Mouse (Mus musculus) heart, postnatal 0 days (tissue): ENCODE results near the gene Adam8. TPM values are rescaled to one million over a fixed set of nuclear protein-coding genes. Genes with fewer than 3 reads are reported as not detected.

Experiments used
- ATAC-seq: fragments of 200-750 bp; cut with Nextera tagmentation; 2 replicates; pipeline ENCODE4 v1.8.0; 2017; ENCODE audit warnings: low read depth, moderate number of reproducible peaks, moderate library complexity; ENCODE audit not compliant: insufficient read depth
- DNase-seq: peaks from one replicate; pipeline ENCODE4 v3.0.0-alpha.2; 2016; ENCODE audit warnings: low spot score
- H3K27ac ChIP-seq: fragments of 300-500 bp; sonication (generic); 2 replicates; pipeline ENCODE4 v1.5.1; 2014; ENCODE audit warnings: low read depth, mild to moderate bottlenecking
- H3K27me3 ChIP-seq: fragments of 300-500 bp; sonication (generic); 2 replicates; pipeline ENCODE4 v1.6.1; 2014; ENCODE audit warnings: low read length, mixed read lengths; ENCODE audit not compliant: control insufficient read depth, insufficient read depth
- H3K36me3 ChIP-seq: fragments of 300-500 bp; sonication (generic); replicated peaks from 2 replicates; pipeline ENCODE4 v1.6.1; 2014; ENCODE audit warnings: low read length, mixed read lengths; ENCODE audit not compliant: control insufficient read depth, insufficient read depth
- H3K4me1 ChIP-seq: fragments of 300-500 bp; sonication (generic); 2 replicates; pipeline ENCODE4 v1.6.1; 2014; ENCODE audit warnings: antibody characterized with exemption; ENCODE audit not compliant: control insufficient read depth, insufficient read depth
- H3K4me2 ChIP-seq: fragments of 300-500 bp; sonication (generic); 2 replicates; pipeline ENCODE4 v1.6.1; 2014; ENCODE audit warnings: low read depth, mild to moderate bottlenecking, low read length, moderate library complexity
- H3K4me3 ChIP-seq: fragments of 300-500 bp; sonication (generic); 2 replicates; pipeline ENCODE4 v1.5.1; 2014; ENCODE audit warnings: low read depth, low read length
- H3K9ac ChIP-seq: fragments of 300-500 bp; sonication (generic); replicated peaks from 2 replicates; pipeline ENCODE4 v1.6.1; 2014; ENCODE audit warnings: low read depth, low read length, mixed read lengths
- H3K9me3 ChIP-seq: fragments of 300-500 bp; sonication (generic); replicated peaks from 2 replicates; pipeline ENCODE4 v1.6.1; 2016; ENCODE audit warnings: low read length; ENCODE audit not compliant: control insufficient read depth
- CTCF ChIP-seq: IDR thresholded peaks from 2 replicates; pipeline ENCODE4 v1.5.1; 2016; ENCODE audit warnings: antibody characterized with exemption, control low read depth, low read depth
- EP300 ChIP-seq: IDR thresholded peaks from 2 replicates; pipeline ENCODE4 v1.6.1; 2016; ENCODE audit warnings: antibody characterized with exemption, low read depth
- WGBS: fragments of 180-500 bp; shearing (Covaris S2); extraction: QIAGEN DNeasy Blood & Tissue Kit; methylation state at CpG from one replicate; pipeline ENCODE4 v1.1.7; 2014; 5-methylcytosine and 5-hydroxymethylcytosine counted together
- polyA plus RNA-seq: library from polyadenylated mRNA; unstranded; fragments of >200 nt; fragmentation: Nextera tagmentation; extraction: Ambion mirVana; gene quantifications from 2 replicates; pipeline ENCODE4 v1.2.1, GENCODE M21; 2015
- total RNA-seq: library from RNA; depleted of rRNA; stranded (reverse); fragments of >200 nt; gene quantifications from 2 replicates; pipeline ENCODE4 v1.2.3, GENCODE M21; 2014; ENCODE audit warnings: low replicate concordance

Adam8 gene
- total and polyA plus RNA-seq, 2 experiments from 2014 or later = 0.31 to 83.4 TPM

DNA sequence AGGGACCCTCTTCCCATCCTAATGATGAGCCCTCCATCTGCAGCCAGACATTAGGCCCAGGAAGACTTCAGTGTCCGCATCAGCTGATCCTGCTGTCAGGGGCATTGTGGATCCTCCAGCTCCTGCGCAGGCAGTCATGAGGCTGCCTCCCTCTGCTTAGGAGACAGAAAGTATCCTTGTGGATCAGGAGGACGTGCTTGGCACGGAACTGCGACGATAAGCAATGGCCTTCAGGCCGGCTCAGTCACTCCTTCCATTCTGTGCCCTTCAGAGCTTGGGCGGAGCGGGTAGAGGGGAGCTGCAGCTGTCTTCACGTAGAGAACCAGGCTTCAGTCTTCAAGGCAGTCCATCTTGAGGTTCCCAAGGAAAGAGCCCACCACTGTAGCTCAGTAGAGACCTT, 31.2 kb downstream of the Adam8 start:
- no peak for DNase-seq
- Histone ChIP-seq H3K4me2 (no peak overlapping the region), H3K4me3 (no peak overlapping the region), H3K36me3 (no peaks in the 10 kb centered on the region), H3K4me1 (peaks cover 6% of the 10 kb centered on the region; the same call in 1 of the 2 replicates), H3K9me3 (no peaks in the 10 kb centered on the region), H3K27me3 (peaks cover 15% of the 10 kb centered on the region), H3K9ac (no peak overlapping the region), H3K27ac (no peak overlapping the region)
- 83% methylated on average over 10 of the region's 10 CpGs for WGBS
- no peak for TF ChIP-seq CTCF
- no peak for TF ChIP-seq EP300
- ATAC-seq = no peak

DNA sequence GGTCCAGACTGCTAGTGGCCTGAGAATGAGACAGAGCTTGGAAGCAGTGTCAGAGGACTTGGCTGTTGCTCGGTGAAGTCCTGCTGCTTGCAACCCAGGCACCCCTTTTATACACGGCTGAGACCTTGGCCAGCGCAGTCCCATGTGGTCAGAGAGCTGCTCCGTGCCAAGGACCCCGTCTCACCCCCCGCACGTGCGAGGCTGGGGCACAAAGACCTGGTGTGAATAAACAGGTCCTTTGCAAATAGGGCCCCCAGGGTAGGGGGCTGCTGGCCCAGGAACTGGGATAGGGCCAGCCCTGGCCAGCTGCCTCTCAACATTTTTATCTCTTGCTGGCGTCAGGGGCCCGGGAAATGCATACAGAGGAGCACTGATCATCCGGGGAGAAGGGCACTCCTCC, 34.4 kb downstream of the Adam8 start:
- DNase-seq = no peak
- Histone ChIP-seq H3K4me3 (no peak overlapping the region), H3K36me3 (no peaks in the 10 kb centered on the region), H3K27ac (no peak overlapping the region), H3K9ac (no peak overlapping the region), H3K4me1 (peaks cover 6% of the 10 kb centered on the region; the same call in 1 of the 2 replicates), H3K9me3 (no peaks in the 10 kb centered on the region), H3K27me3 (peaks cover 15% of the 10 kb centered on the region), H3K4me2 (no peak overlapping the region)
- 18% methylated on average over 11 of the region's 11 CpGs for WGBS
- ATAC-seq = 0 out of 2 replicates have a peak, but pooled peaks have one; percentile 19
- TF ChIP-seq CTCF = no peak
- no peak for TF ChIP-seq EP300

DNA sequence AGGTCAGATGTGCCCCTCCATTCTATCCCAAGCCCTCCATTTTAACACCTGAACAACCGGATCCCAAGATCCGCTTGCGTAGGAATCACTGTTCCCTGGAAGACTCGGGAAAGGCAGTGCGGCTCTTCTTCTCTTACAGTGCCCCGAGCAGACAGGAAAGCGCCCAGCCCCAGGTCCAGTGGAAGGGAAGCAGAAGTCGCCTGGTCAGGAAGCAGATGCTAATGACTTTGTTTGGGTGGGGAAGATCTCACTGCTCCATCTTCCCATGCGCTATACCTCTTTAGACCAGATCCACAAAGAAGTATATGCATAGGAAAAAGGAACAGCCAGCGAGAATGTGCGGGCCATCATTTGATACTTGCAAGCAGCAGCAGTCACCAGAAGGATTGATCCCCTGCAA, 34.9 kb downstream of the Adam8 start:
- H3K27ac ChIP-seq = no peak overlapping the region
- peaks cover 6% of the 10 kb centered on the region; the same call in 1 of the 2 replicates for H3K4me1 ChIP-seq
- H3K36me3 ChIP-seq = no peaks in the 10 kb centered on the region
- no peak for DNase-seq
- ATAC-seq = no peak
- H3K9ac ChIP-seq = no peak overlapping the region; the same call in 1 of the 2 replicates
- TF ChIP-seq EP300 (no peak), CTCF (no peak)
- H3K4me3 ChIP-seq = no peak overlapping the region
- no peaks in the 10 kb centered on the region for H3K9me3 ChIP-seq
- no peak overlapping the region for H3K4me2 ChIP-seq
- peaks cover 15% of the 10 kb centered on the region for H3K27me3 ChIP-seq
- WGBS = 44% methylated on average over 11 of the region's 11 CpGs

DNA sequence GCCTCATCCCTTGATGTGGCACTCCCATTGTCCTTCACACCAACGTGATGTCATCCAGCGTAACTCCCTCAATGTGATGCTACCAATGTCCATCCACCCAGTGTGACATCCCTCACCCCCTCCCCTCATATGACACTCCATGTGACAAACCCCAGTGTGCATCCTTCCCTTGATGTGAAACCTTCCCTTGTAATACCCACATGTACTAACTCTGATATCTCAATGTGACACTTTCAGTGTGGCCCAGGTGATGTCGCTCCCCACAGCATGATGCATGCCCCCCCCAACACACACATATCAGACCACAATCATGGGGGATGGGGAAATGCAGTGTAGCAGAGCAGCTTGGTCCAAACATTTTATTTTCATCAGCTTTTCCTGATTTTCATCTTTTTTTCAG, 35.7 kb downstream of the Adam8 start:
- Histone ChIP-seq H3K4me1 (peaks cover 6% of the 10 kb centered on the region; the same call in 1 of the 2 replicates), H3K9ac (no peak overlapping the region), H3K27ac (no peak overlapping the region), H3K4me2 (no peak overlapping the region), H3K36me3 (no peaks in the 10 kb centered on the region), H3K9me3 (no peaks in the 10 kb centered on the region), H3K27me3 (peaks cover 15% of the 10 kb centered on the region), H3K4me3 (no peak overlapping the region)
- DNase-seq (no peak), ATAC-seq (no peak)
- no peak for TF ChIP-seq EP300
- no peak for TF ChIP-seq CTCF
- WGBS = 76% methylated on average over 3 of the region's 3 CpGs

DNA sequence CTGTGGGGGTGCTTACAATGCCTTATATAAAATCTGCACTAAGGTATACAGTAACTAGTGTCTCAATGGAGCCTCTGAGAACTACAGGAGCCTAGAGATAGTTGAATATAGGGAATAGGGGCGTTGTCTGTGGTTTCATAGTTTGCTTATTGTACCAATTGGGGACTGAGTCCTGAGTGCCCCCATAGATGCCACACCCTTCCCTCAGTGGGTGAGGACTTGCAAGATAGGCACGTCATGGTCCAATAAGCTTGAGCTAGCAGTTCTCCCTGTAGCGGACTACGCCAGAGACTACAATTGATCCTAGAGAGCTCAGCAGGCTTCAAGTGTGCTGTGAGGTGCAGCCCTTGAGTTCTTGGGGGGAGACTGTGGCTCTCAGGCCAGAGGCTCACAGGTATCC, 36.9 kb downstream of the Adam8 start:
- no peak for ATAC-seq
- no peak overlapping the region for H3K4me2 ChIP-seq
- H3K27me3 ChIP-seq = peaks cover 11% of the 10 kb centered on the region
- no peak overlapping the region for H3K4me3 ChIP-seq
- TF ChIP-seq EP300 (no peak), CTCF (no peak)
- no peaks in the 10 kb centered on the region for H3K9me3 ChIP-seq
- no peak for DNase-seq
- WGBS = 90% methylated on average over 4 of the region's 4 CpGs
- H3K36me3 ChIP-seq = no peaks in the 10 kb centered on the region
- no peak overlapping the region for H3K9ac ChIP-seq
- no peak overlapping the region for H3K27ac ChIP-seq
- peaks cover 9% of the 10 kb centered on the region; the same call in 1 of the 2 replicates for H3K4me1 ChIP-seq

DNA sequence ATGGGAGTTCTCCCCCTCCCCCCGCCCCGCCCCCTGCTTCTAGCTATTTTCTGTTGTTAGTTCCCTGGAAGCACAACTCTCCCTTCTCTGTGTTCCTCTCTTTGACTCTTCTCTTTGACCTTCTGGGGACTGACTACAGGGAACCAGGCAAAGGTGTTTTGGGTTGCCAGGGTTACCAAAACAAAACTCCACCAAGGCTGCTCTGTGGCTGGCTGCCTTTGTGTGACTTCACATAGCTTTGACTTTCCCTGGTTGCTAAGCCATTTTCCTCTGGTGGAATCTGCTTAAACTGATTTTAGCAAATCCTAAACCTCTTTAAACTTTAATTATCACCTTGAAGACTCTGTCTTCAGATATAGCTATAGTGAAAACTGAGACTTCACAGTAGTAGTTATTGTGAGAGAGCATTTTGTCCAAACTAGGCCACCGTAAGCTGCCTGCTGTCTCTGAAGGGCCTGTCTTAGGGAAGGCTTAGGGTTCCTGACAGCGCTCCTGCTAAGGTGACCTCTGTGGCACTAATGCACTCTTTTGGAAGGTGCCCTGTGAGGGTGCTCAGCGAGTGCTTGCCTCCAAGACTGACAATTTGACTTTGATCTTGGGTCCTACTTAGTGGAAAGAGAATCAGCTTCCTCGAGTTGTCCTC, 40.2 kb downstream of the Adam8 start:
- H3K4me2 ChIP-seq = no peak overlapping the region

More for the DNA sequence above, 40.2 kb downstream of the Adam8 start:
- H3K27me3 ChIP-seq = peaks cover 13% of the 10 kb centered on the region
- peak; percentile 24 for DNase-seq
- H3K27ac ChIP-seq = no peak overlapping the region
- WGBS = 69% methylated on average over 6 of the region's 6 CpGs
- H3K4me3 ChIP-seq = no peak overlapping the region
- no peaks in the 10 kb centered on the region for H3K9me3 ChIP-seq
- no peak overlapping the region for H3K9ac ChIP-seq
- TF ChIP-seq EP300 (no peak), CTCF (no peak)
- H3K36me3 ChIP-seq = no peaks in the 10 kb centered on the region
- H3K4me1 ChIP-seq = peaks cover 3% of the 10 kb centered on the region; the same call in 1 of the 2 replicates
- no peak for ATAC-seq
